ENCODE assay signal across 9 mouse cellular contexts in the genomic region with DNA sequence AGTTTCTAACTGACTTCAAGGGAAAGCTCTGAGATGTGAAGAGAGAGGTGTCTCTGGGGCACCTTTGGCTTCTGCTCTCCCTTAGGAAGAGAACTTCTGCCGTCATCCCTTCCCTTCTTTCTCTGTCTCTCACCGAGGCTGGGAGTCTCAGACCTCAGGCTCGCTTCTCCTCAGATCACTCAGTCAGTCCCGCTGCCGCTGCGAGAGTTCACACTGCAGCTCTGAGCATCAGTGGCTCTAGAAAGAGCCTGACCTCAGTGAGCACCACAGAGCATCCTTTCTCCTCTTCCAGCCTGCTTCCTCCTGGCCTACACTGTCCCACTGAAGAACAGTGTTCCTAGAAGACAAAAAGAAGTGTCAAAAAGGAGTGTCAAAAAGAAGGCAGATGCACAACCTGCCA.
DNase-seq lines count a peak whose midpoint lies in the region; ATAC-seq lines count a peak whose summit lies in the region.
"Had no signal": no experiment of that assay in that cellular context is flagged by ENCODE, and none has a peak within 500 bp of the region (broad histone marks: within the 10 kb centered on the region; RNA-seq: fewer than 3 reads in every experiment).

No protein-coding gene starts in this region.

- 29% methylated on average over 6 of the region's 6 CpGs for WGBS in kidney, embryonic 15.5 days
- 4% methylated on average over 6 of the region's 6 CpGs for WGBS in forebrain, embryonic 11.5 days
- WGBS in hindbrain, embryonic 15.5 days: 8% methylated on average over 6 of the region's 6 CpGs
- 5% methylated on average over 6 of the region's 6 CpGs for WGBS in neural tube, embryonic 11.5 days

- no peak overlapping the region for H3K9ac ChIP-seq in kidney, embryonic 15.5 days
- H3K9ac ChIP-seq in forebrain, embryonic 11.5 days (ENCODE audit: low read length): peak overlapping the region; percentile 43; the same call in 1 of the 2 replicates
- no peak overlapping the region for H3K9ac ChIP-seq in hindbrain, embryonic 15.5 days
- no peak overlapping the region for H3K9ac ChIP-seq in neural tube, embryonic 11.5 days (ENCODE audit: low read length)
- H3K9ac ChIP-seq: liver, embryonic 13.5 days had no signal

- H3K4me3 ChIP-seq in kidney, embryonic 15.5 days (replicated peaks): peak overlapping the region; percentile 6; the same call in 1 of the 2 replicates
- 0 out of 2 replicates have a peak overlapping the region, but pooled peaks have one; percentile 1 for H3K4me3 ChIP-seq in forebrain, embryonic 11.5 days (ENCODE audit: low read depth, low read length)
- H3K4me3 ChIP-seq in hindbrain, embryonic 15.5 days: peak overlapping the region; percentile 10; the same call in 1 of the 2 replicates
- 0 out of 2 replicates have a peak overlapping the region, but pooled peaks have one; percentile 14 for H3K4me3 ChIP-seq in neural tube, embryonic 11.5 days (ENCODE audit: low read depth, low read length)
- H3K4me3 ChIP-seq: liver, embryonic 13.5 days had no signal

- H3K27ac ChIP-seq in kidney, embryonic 15.5 days: no peak overlapping the region
- H3K27ac ChIP-seq in forebrain, embryonic 11.5 days (ENCODE audit: low read depth, low read length): peak overlapping the region; percentile 93
- H3K27ac ChIP-seq in hindbrain, embryonic 15.5 days (replicated peaks): 0 out of 2 replicates have a peak overlapping the region, but pooled peaks have one; percentile 10
- no peak overlapping the region; the same call in 1 of the 2 replicates for H3K27ac ChIP-seq in neural tube, embryonic 11.5 days (ENCODE audit: low read depth, low read length)
- H3K27ac ChIP-seq: liver, embryonic 13.5 days had no signal

- H3K9me3 ChIP-seq in kidney, embryonic 15.5 days (replicated peaks): no peaks in the 10 kb centered on the region
- H3K9me3 ChIP-seq in forebrain, embryonic 11.5 days (ENCODE audit: control insufficient read depth, low read length): no peaks in the 10 kb centered on the region
- H3K9me3 ChIP-seq in hindbrain, embryonic 15.5 days: no peaks in the 10 kb centered on the region
- H3K9me3 ChIP-seq in neural tube, embryonic 11.5 days (ENCODE audit: control insufficient read depth, low read length): no peaks in the 10 kb centered on the region
- H3K9me3 ChIP-seq: liver, embryonic 13.5 days had no signal

- H3K36me3 ChIP-seq in kidney, embryonic 15.5 days: no peaks in the 10 kb centered on the region
- H3K36me3 ChIP-seq in forebrain, embryonic 11.5 days (ENCODE audit: control insufficient read depth, insufficient read depth, low read length): no peaks in the 10 kb centered on the region
- no peaks in the 10 kb centered on the region for H3K36me3 ChIP-seq in hindbrain, embryonic 15.5 days
- H3K36me3 ChIP-seq in neural tube, embryonic 11.5 days (ENCODE audit: control insufficient read depth, insufficient read depth, low read length): no peaks in the 10 kb centered on the region
- H3K36me3 ChIP-seq: liver, embryonic 13.5 days had no signal

- no peak for DNase-seq in kidney, postnatal 4 days
- peak; percentile 71 for DNase-seq in forebrain, embryonic 11.5 days (ENCODE audit: low spot score)
- DNase-seq in neural tube, embryonic 11.5 days (ENCODE audit: low spot score): peak; percentile 34
- DNase-seq in right cerebral cortex, postnatal 14 days: no peak
- no peak for DNase-seq in layer of hippocampus, postnatal 25 days (ENCODE audit: extremely low spot score in 1 of 2, low spot score in 1 of 2)
- DNase-seq in layer of hippocampus, adult 9-11 months: no peak
- DNase-seq: liver, embryonic 13.5 days had no signal

- no peak for ATAC-seq in kidney, embryonic 15.5 days (replicated peaks; ENCODE audit: low FRiP score)
- peak; percentile 37; the same call in 1 of the 2 replicates for ATAC-seq in forebrain, embryonic 11.5 days (replicated peaks; ENCODE audit: low FRiP score)
- ATAC-seq in hindbrain, embryonic 15.5 days (ENCODE audit: low FRiP score, low read depth): no peak
- ATAC-seq in neural tube, embryonic 11.5 days (ENCODE audit: insufficient read depth, low FRiP score, low TSS enrichment): 0 out of 2 replicates have a peak, but pooled peaks have one; percentile 48

- peaks cover 15% of the 10 kb centered on the region for H3K4me1 ChIP-seq in kidney, embryonic 15.5 days
- H3K4me1 ChIP-seq in forebrain, embryonic 11.5 days (replicated peaks; ENCODE audit: control insufficient read depth, insufficient read depth, low read length): peaks cover 26% of the 10 kb centered on the region
- H3K4me1 ChIP-seq in hindbrain, embryonic 15.5 days (replicated peaks): peaks cover 24% of the 10 kb centered on the region
- peaks cover 11% of the 10 kb centered on the region for H3K4me1 ChIP-seq in neural tube, embryonic 11.5 days (ENCODE audit: control insufficient read depth, insufficient read depth, low read length)
- H3K4me1 ChIP-seq: liver, embryonic 13.5 days had no signal

- H3K27me3 ChIP-seq in kidney, embryonic 15.5 days: peaks cover 23% of the 10 kb centered on the region
- no peaks in the 10 kb centered on the region for H3K27me3 ChIP-seq in forebrain, embryonic 11.5 days (ENCODE audit: control insufficient read depth, insufficient read depth, low read length)
- no peaks in the 10 kb centered on the region for H3K27me3 ChIP-seq in hindbrain, embryonic 15.5 days
- H3K27me3 ChIP-seq in neural tube, embryonic 11.5 days (ENCODE audit: control insufficient read depth, insufficient read depth, low read length): no peaks in the 10 kb centered on the region

- H3K4me2 ChIP-seq in kidney, embryonic 15.5 days: peak overlapping the region; percentile 45
- H3K4me2 ChIP-seq in forebrain, embryonic 11.5 days (ENCODE audit: low read depth, low read length, severe bottlenecking): peak overlapping the region; percentile 44
- peak overlapping the region; percentile 49 for H3K4me2 ChIP-seq in hindbrain, embryonic 15.5 days
- peak overlapping the region; percentile 44 for H3K4me2 ChIP-seq in neural tube, embryonic 11.5 days (ENCODE audit: low read depth)
- H3K4me2 ChIP-seq: liver, embryonic 13.5 days had no signal

Comparison
In these comparisons a context has a peak if more than half of its experiments do, and no peak if none do; other contexts are left out.
1. ATAC-seq: peak in forebrain, embryonic 11.5 days (single experiment) and neural tube, embryonic 11.5 days (single experiment); none in kidney, embryonic 15.5 days (single experiment) and hindbrain, embryonic 15.5 days (single experiment).
2. H3K27ac ChIP-seq: peak in forebrain, embryonic 11.5 days (single experiment) and hindbrain, embryonic 15.5 days (single experiment); none in kidney, embryonic 15.5 days (single experiment) and neural tube, embryonic 11.5 days (single experiment).
3. DNase-seq: peak in forebrain, embryonic 11.5 days (single experiment) and neural tube, embryonic 11.5 days (single experiment); none in kidney, postnatal 4 days (0 of 2), right cerebral cortex, postnatal 14 days (single experiment), layer of hippocampus, postnatal 25 days (0 of 2) and layer of hippocampus, adult 9-11 months (single experiment).
4. Peak in every context shown above with its lines, with median percentiles within 50 percentile points of each other: H3K4me2 ChIP-seq and H3K4me3 ChIP-seq.